Mouse (Mus musculus): ENCODE measurements around the gene Ptch1. TPM values are rescaled to one million over a fixed set of nuclear protein-coding genes. Genes with fewer than 3 reads are reported as not detected.

Gene Ptch1
- polyA plus RNA-seq (2012; rRNA removed; ENCODE audit: low replicate concordance) = 14.8 and 19.0 TPM in 2 replicates

DNA sequence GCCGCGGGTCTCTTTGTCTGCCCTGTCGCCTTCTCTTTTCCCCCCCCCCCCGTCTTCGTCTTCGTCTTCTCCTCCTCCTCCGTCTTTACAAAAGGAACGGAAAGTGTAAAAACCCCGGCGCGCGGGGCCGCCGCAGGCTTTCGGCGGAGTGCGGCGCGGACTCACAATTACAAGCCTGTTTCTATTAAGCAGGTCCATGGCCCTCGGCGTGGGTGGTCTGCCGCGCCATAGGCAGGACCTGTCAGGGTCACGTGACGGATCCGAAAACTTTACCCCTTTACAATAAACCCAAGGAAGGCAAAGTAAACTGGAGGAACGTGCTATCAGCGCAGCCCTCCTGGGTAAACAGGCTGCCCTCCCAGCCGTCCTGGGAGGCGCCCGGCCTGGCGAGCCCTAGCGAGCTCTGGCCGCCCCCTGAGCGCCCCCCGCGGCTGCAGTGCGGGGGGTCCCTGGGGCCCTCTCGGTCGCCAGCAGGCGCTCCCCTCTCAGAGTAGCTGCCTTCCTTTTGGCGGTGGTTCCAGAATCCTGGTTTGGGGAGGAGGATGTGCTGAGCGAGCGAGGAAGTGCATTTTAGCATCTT is at the start of gene Ptch1:
Ptch1 (minus strand) TSS at position 343 of the 580 bp plus-strand sequence.

GRCm38 (mm10) chr13:63496646-63497582 is 76.5 kb downstream of the Ptch1 start, which contains the start of gene Fancc:
Gene Fancc (minus strand): TSS chr13:63497278.

Other genes starting within 250 kb of the Ptch1 start
- gene Fancc, start 76.3 kb downstream of the Ptch1 start, polyA plus RNA-seq (2012; rRNA removed; ENCODE audit: low replicate concordance) = 2.2 and 3.3 TPM in 2 replicates
- 1.8 and 3.7 TPM in 2 replicates for gene Ercc6l2, start 241.6 kb upstream of the Ptch1 start, polyA plus RNA-seq (2012; rRNA removed; ENCODE audit: low replicate concordance)